Mouse (Mus musculus) lung, adult 2 months (tissue): ENCODE data around the gene Sgpp2.

Experiments
- CTCF ChIP-seq: fragments of 200-500 bp; IDR thresholded peaks from 2 replicates; pipeline ENCODE4 v1.5.1; 2011; ENCODE audit warnings: mild to moderate bottlenecking, low read length, control low read depth; ENCODE audit not compliant: insufficient read depth
- POLR2A ChIP-seq: fragments of 200-500 bp; IDR thresholded peaks from 2 replicates; pipeline ENCODE4 v1.6.1; 2011; ENCODE audit warnings: low read depth, mild to moderate bottlenecking, control low read depth, low read length, borderline replicate concordance; ENCODE audit errors: extremely low read depth

GRCm38 (mm10) chr1:78322844-78323243 is 12.7 kb downstream of the Sgpp2 start:
- TF ChIP-seq POLR2A, result no peak
- no peak for TF ChIP-seq CTCF
